Mouse (Mus musculus): ENCODE measurements around the gene Spatc1l. TPM values are rescaled to one million over a fixed set of nuclear protein-coding genes. Genes with fewer than 3 reads are reported as not detected.
A peak's percentile ranks its signal among the peaks of the same experiment; 100 is the strongest.

Gene Spatc1l
- polyA plus RNA-seq, 1 experiment from 2014 or later = not detected

DNA sequence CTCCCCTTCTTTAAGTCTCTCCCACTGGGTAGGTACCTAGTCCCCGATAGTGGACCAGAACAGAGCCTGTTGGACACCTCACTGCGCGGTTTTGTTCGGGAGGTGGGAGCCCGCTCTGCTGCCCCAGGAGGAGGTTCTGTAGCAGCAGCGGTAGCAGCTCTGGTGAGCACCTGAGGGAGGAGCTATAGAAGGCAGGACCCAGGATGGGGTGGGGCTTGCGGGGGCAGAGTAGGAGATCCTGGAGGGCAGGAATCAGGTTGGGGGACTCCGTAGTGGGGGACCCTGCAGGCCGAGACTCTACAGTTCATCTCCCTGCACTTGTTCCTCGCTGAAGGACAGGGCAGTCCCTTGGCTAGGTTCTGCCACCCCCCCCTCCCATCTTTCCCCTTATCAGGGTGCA lies 22.1 kb downstream of the Spatc1l start:
- Histone ChIP-seq H3K27ac (ENCODE audit: low read length) (no peak overlapping the region), H3K9me3 (ENCODE audit: low read length) (no peaks in the 10 kb centered on the region), H3K4me2 (replicated peaks; ENCODE audit: low read depth, low read length) (peak overlapping the region; percentile 46), H3K4me1 (ENCODE audit: insufficient read depth, low read length) (no peaks in the 10 kb centered on the region), H3K4me3 (ENCODE audit: low read length) (peak overlapping the region; percentile 14), H3K27me3 (ENCODE audit: insufficient read depth, low read length) (no peaks in the 10 kb centered on the region), H3K9ac (replicated peaks; ENCODE audit: low read length) (no peak overlapping the region), H3K36me3 (ENCODE audit: insufficient read depth, low read length) (no peaks in the 10 kb centered on the region)
- 8% methylated on average over 10 of the region's 10 CpGs for WGBS
- peak; percentile 46; the same call in 1 of the 2 replicates for ATAC-seq (ENCODE audit: low FRiP score, low TSS enrichment)

DNA sequence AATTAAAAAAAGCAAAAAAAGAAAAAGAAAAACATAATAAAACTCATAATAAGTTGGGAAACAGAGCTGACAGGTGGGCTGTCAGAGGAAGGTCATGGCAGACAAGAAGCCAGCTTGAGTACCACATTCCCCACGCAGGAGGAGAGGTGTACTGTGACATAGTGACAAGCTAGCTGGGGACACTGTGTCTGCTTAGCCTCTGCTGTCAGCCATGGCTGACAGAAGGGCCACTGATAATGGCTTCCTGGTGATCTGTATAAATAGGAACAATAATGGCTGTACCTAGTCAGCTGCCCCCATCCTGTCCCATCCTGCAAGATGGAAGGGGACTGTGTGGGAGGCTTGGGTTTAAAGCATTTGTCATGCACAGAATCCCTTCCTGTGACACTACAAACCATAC lies 24.1 kb downstream of the Spatc1l start:
- Histone ChIP-seq H3K9me3 (ENCODE audit: low read length) (no peaks in the 10 kb centered on the region), H3K4me3 (ENCODE audit: low read length) (no peak overlapping the region), H3K9ac (replicated peaks; ENCODE audit: low read length) (no peak overlapping the region), H3K4me1 (ENCODE audit: insufficient read depth, low read length) (no peaks in the 10 kb centered on the region), H3K4me2 (replicated peaks; ENCODE audit: low read depth, low read length) (no peak overlapping the region), H3K36me3 (ENCODE audit: insufficient read depth, low read length) (no peaks in the 10 kb centered on the region), H3K27ac (ENCODE audit: low read length) (no peak overlapping the region), H3K27me3 (ENCODE audit: insufficient read depth, low read length) (no peaks in the 10 kb centered on the region)
- ATAC-seq (ENCODE audit: low FRiP score, low TSS enrichment) = no peak
- 26% methylated on average over 1 of the region's 1 CpGs for WGBS

DNA sequence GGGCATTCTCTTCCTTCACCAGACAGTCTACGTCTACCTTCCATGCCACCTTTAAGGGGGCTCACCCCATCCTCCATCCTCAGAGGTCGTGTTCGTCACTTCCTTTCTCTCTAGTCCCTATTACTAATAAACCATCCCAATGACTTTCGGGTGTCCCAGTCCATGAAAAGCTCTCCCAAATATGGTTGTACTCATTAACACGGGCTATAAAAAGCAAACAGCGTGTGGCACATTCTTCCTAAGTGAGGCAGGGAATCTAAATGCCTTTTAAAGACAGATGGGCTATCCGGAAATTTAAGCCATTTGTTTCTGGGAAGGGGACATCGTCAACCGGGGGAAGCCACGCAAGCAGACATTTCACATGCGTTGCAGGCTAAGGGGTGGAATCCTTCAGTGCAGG lies 28.1 kb downstream of the Spatc1l start:
- 40% methylated on average over 11 of the region's 11 CpGs for WGBS
- Histone ChIP-seq H3K9me3 (ENCODE audit: low read length) (no peaks in the 10 kb centered on the region), H3K9ac (replicated peaks; ENCODE audit: low read length) (no peak overlapping the region), H3K4me1 (ENCODE audit: insufficient read depth, low read length) (no peaks in the 10 kb centered on the region), H3K4me3 (ENCODE audit: low read length) (no peak overlapping the region), H3K27me3 (ENCODE audit: insufficient read depth, low read length) (no peaks in the 10 kb centered on the region), H3K36me3 (ENCODE audit: insufficient read depth, low read length) (no peaks in the 10 kb centered on the region), H3K27ac (ENCODE audit: low read length) (no peak overlapping the region), H3K4me2 (replicated peaks; ENCODE audit: low read depth, low read length) (no peak overlapping the region)
- no peak for ATAC-seq (ENCODE audit: low FRiP score, low TSS enrichment)

DNA sequence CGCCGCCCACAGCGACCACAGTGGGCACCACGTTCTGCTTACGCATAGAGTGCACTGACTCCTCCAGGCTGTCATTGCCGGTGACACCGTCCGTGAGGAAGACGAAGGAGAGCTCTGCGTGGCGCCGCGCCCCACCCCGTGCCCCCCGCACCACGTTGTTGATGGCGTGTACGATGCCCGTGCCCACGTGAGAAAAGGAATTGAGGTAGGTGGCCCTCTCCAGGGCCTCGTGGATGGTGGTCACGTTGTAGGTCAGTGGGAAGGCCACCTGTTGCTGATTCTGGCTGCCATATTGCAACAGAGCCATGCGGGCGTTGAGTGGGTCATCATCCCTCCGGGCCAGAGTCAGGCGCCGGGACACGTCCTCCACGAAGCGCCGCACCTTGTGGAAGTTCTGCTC lies 34.3 kb downstream of the Spatc1l start:
- 91% methylated on average over 31 of the region's 31 CpGs for WGBS
- H3K4me2 ChIP-seq (replicated peaks; ENCODE audit: low read depth, low read length) = no peak overlapping the region

DNA sequence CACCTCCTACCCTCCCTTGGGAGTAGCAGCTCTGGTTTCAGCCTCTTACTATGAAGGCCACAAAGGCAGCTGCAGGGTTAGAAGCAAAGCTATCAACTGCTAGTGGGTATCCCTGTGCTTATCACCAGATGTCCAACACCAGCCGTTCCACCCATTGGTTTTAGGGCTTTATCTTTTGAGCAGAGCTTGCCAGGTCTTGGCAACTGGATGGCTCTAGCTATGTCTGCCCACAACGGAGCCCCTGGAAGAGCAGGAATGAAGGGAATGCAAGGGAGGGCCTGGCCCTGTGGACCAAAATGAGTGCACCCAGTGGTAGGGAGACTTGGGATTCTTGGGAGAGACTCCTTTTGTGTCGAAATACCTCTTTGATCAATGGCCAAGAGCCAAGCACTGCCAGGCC lies 40.6 kb downstream of the Spatc1l start:
- Histone ChIP-seq H3K9me3 (ENCODE audit: low read length) (no peaks in the 10 kb centered on the region), H3K27me3 (ENCODE audit: insufficient read depth, low read length) (no peaks in the 10 kb centered on the region), H3K9ac (replicated peaks; ENCODE audit: low read length) (no peak overlapping the region), H3K4me2 (replicated peaks; ENCODE audit: low read depth, low read length) (no peak overlapping the region), H3K27ac (ENCODE audit: low read length) (no peak overlapping the region), H3K4me3 (ENCODE audit: low read length) (no peak overlapping the region), H3K36me3 (ENCODE audit: insufficient read depth, low read length) (peaks cover 5% of the 10 kb centered on the region; the same call in 1 of the 2 replicates), H3K4me1 (ENCODE audit: insufficient read depth, low read length) (no peaks in the 10 kb centered on the region)
- 74% methylated on average over 3 of the region's 3 CpGs for WGBS
- no peak for ATAC-seq (ENCODE audit: low FRiP score, low TSS enrichment)

More for the DNA sequence above, 34.3 kb downstream of the Spatc1l start:
- Histone ChIP-seq H3K9ac (replicated peaks; ENCODE audit: low read length) (no peak overlapping the region), H3K27me3 (ENCODE audit: insufficient read depth, low read length) (no peaks in the 10 kb centered on the region), H3K9me3 (ENCODE audit: low read length) (no peaks in the 10 kb centered on the region), H3K36me3 (ENCODE audit: insufficient read depth, low read length) (no peaks in the 10 kb centered on the region), H3K4me1 (ENCODE audit: insufficient read depth, low read length) (no peaks in the 10 kb centered on the region), H3K4me3 (ENCODE audit: low read length) (no peak overlapping the region), H3K27ac (ENCODE audit: low read length) (no peak overlapping the region)
- ATAC-seq (ENCODE audit: low FRiP score, low TSS enrichment) = no peak

DNA sequence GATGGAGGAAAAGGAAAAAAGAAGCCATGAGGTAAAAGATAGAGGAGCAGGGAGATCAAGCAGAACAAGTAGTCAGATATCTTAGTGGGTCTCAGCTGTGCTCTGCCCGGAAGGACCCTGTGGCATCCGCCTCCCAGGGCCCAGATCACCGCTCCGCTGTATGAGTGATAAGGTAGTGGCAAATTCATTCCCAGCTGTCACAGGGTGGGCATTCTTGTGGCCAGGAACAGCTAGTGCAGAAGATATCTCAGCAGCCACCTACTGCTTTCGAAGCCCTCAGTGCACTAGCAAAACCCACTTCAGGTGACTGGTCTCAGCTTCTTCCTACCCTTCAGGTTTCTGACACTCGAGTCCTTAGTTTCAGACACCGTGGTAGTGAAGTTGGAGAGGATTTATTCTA lies 50.4 kb downstream of the Spatc1l start:
- H3K27ac ChIP-seq (ENCODE audit: low read length) = no peak overlapping the region
- no peak overlapping the region for H3K9ac ChIP-seq (replicated peaks; ENCODE audit: low read length)
- H3K4me1 ChIP-seq (ENCODE audit: insufficient read depth, low read length) = no peaks in the 10 kb centered on the region
- peaks cover 9% of the 10 kb centered on the region for H3K36me3 ChIP-seq (ENCODE audit: insufficient read depth, low read length)
- no peak overlapping the region for H3K4me2 ChIP-seq (replicated peaks; ENCODE audit: low read depth, low read length)
- H3K27me3 ChIP-seq (ENCODE audit: insufficient read depth, low read length) = no peaks in the 10 kb centered on the region
- no peaks in the 10 kb centered on the region for H3K9me3 ChIP-seq (ENCODE audit: low read length)
- 87% methylated on average over 7 of the region's 7 CpGs for WGBS
- ATAC-seq (ENCODE audit: low FRiP score, low TSS enrichment) = no peak
- H3K4me3 ChIP-seq (ENCODE audit: low read length) = no peak overlapping the region

Other genes starting within 250 kb of the Spatc1l start
- gene Dip2a, start 217.0 kb upstream of the Spatc1l start, polyA plus RNA-seq (2015; fragmentation: Nextera tagmentation; extraction: Ambion mirVana) = 11.7 and 12.2 TPM in 2 replicates
- 2.6 TPM in 1 of 2 replicates, not detected in the other for gene AC141477.1, start 121.8 kb upstream of the Spatc1l start, polyA plus RNA-seq (2015; fragmentation: Nextera tagmentation; extraction: Ambion mirVana)
- gene Pcnt, start 119.5 kb upstream of the Spatc1l start, polyA plus RNA-seq (2015; fragmentation: Nextera tagmentation; extraction: Ambion mirVana) = 15.3 and 18.0 TPM in 2 replicates
- gene 2610028H24Rik, start 113.2 kb upstream of the Spatc1l start, polyA plus RNA-seq (2015; fragmentation: Nextera tagmentation; extraction: Ambion mirVana) = not detected in 2 replicates
- 50.2 and 61.3 TPM in 2 replicates for gene Mcm3ap, start 93.3 kb upstream of the Spatc1l start, polyA plus RNA-seq (2015; fragmentation: Nextera tagmentation; extraction: Ambion mirVana)
- 7.5 and 7.6 TPM in 2 replicates for gene Ybey, start 93.2 kb upstream of the Spatc1l start, polyA plus RNA-seq (2015; fragmentation: Nextera tagmentation; extraction: Ambion mirVana)
- 23.4 and 26.0 TPM in 2 replicates for gene Lss, start 30.7 kb upstream of the Spatc1l start, polyA plus RNA-seq (2015; fragmentation: Nextera tagmentation; extraction: Ambion mirVana)
- 0.41 and 0.46 TPM in 2 replicates for gene Ftcd, start 13.4 kb downstream of the Spatc1l start, polyA plus RNA-seq (2015; fragmentation: Nextera tagmentation; extraction: Ambion mirVana)
- 68.6 and 91.3 TPM in 2 replicates for gene Col6a2, start 61.4 kb downstream of the Spatc1l start, polyA plus RNA-seq (2015; fragmentation: Nextera tagmentation; extraction: Ambion mirVana)
- gene Col6a1, start 163.9 kb downstream of the Spatc1l start, polyA plus RNA-seq (2015; fragmentation: Nextera tagmentation; extraction: Ambion mirVana) = 94.8 and 128 TPM in 2 replicates

Measured in kidney, embryonic 16.5 days (tissue).